Mouse (Mus musculus) lung, embryonic 16.5 days (tissue): ENCODE measurements around the gene Mtmr2. TPM values are rescaled to one million over a fixed set of nuclear protein-coding genes. Genes with fewer than 3 reads are reported as not detected.

Experiments used
- polyA plus RNA-seq: library from polyadenylated mRNA; unstranded; fragments of >200 nt; fragmentation: Nextera tagmentation; extraction: Ambion mirVana; gene quantifications from 2 replicates; pipeline ENCODE4 v1.2.1, GENCODE M21; 2015

The Mtmr2 gene
- polyA plus RNA-seq, 1 experiment from 2014 or later = 88.3 TPM

Other genes starting within 250 kb of the Mtmr2 start
- gene Cep57, start 78.7 kb downstream of the Mtmr2 start, polyA plus RNA-seq = 50.4 and 52.7 TPM in 2 replicates
- 21.2 and 21.5 TPM in 2 replicates for gene Fam76b, start 79.3 kb downstream of the Mtmr2 start, polyA plus RNA-seq